Mouse (Mus musculus) spleen, postnatal 36 days (tissue): Measurements from ENCODE around the gene Tiam1.

Experiments
- DNase-seq, 2 experiments: peaks; one replicate each; pipeline ENCODE4 v3.0.0; 2022; ENCODE audit warnings: low spot score in 2 of 2, mixed read lengths in 1 of 2

The Tiam1 gene

GRCm38 (mm10) chr16:90051051-90051450 is 92.5 kb downstream of the Tiam1 start:
- DNase-seq, result no peak

GRCm38 (mm10) chr16:90047841-90048240 is 95.7 kb downstream of the Tiam1 start:
- no peak for DNase-seq

- no peak for DNase-seq
These were observed 96.9 kb downstream of the Tiam1 start for GRCm38 (mm10) chr16:90046494-90047158.

- no peak for DNase-seq
These were observed 98.0 kb downstream of the Tiam1 start for GRCm38 (mm10) chr16:90045611-90046010.

GRCm38 (mm10) chr16:90044004-90044754 is 99.4 kb downstream of the Tiam1 start:
- peak; percentile 61 to 70 for DNase-seq

GRCm38 (mm10) chr16:90042874-90043273 is 100.7 kb downstream of the Tiam1 start:
- DNase-seq, result peak; percentile 23 to 46

- no peak for DNase-seq
These were observed 101.2 kb downstream of the Tiam1 start for GRCm38 (mm10) chr16:90042386-90042785.

GRCm38 (mm10) chr16:90040771-90041364 is 102.7 kb downstream of the Tiam1 start:
- DNase-seq, result peak; percentile 43 to 48

- no peak for DNase-seq
These were observed 107.9 kb downstream of the Tiam1 start for GRCm38 (mm10) chr16:90035595-90036110.

- no peak for DNase-seq
These were observed 113.2 kb downstream of the Tiam1 start for GRCm38 (mm10) chr16:90030355-90030754.

GRCm38 (mm10) chr16:90027886-90028285 is 115.7 kb downstream of the Tiam1 start:
- no peak for DNase-seq

- DNase-seq, result no peak
These were observed 117.9 kb downstream of the Tiam1 start for GRCm38 (mm10) chr16:90025526-90026172.

GRCm38 (mm10) chr16:90023665-90024010 is 119.9 kb downstream of the Tiam1 start:
- DNase-seq, result no peak

GRCm38 (mm10) chr16:90022932-90023664 is 120.5 kb downstream of the Tiam1 start:
- DNase-seq, result no peak

- no peak for DNase-seq
These were observed 127.5 kb downstream of the Tiam1 start for GRCm38 (mm10) chr16:90016046-90016445.

GRCm38 (mm10) chr16:90014596-90014995 is 129.0 kb downstream of the Tiam1 start:
- DNase-seq, result no peak

GRCm38 (mm10) chr16:90011521-90012181 is 131.9 kb downstream of the Tiam1 start:
- no peak for DNase-seq

GRCm38 (mm10) chr16:90008504-90008903 is 135.1 kb downstream of the Tiam1 start:
- no peak for DNase-seq

- no peak for DNase-seq
These were observed 136.1 kb downstream of the Tiam1 start for GRCm38 (mm10) chr16:90007391-90007977.

- no peak for DNase-seq
These were observed 140.0 kb downstream of the Tiam1 start for GRCm38 (mm10) chr16:90003556-90003955.

GRCm38 (mm10) chr16:89995155-89995554 is 148.4 kb downstream of the Tiam1 start:
- DNase-seq, result no peak
